Mouse (Mus musculus): ENCODE measurements around the gene Wfdc1. TPM values are rescaled to one million over a fixed set of nuclear protein-coding genes. Genes with fewer than 3 reads are reported as not detected.

Wfdc1 gene
- total and polyA plus RNA-seq, 2 experiments from 2014 or later: 12.0 to 20.6 TPM

- H3K9me3 ChIP-seq (ENCODE audit: low read length): no peaks in the 10 kb centered on the region
- no peaks in the 10 kb centered on the region for H3K36me3 ChIP-seq (ENCODE audit: insufficient read depth, low read length)
- DNase-seq (ENCODE audit: low spot score) (no peak), ATAC-seq (no peak)
- no peaks in the 10 kb centered on the region for H3K27me3 ChIP-seq (ENCODE audit: insufficient read depth, low read length)
- no peak overlapping the region for H3K27ac ChIP-seq
- H3K4me2 ChIP-seq (ENCODE audit: low read depth, low read length): no peak overlapping the region
- H3K4me3 ChIP-seq (ENCODE audit: low read length): no peak overlapping the region
- no peaks in the 10 kb centered on the region for H3K4me1 ChIP-seq (ENCODE audit: insufficient read depth, low read length)
- H3K9ac ChIP-seq (replicated peaks; ENCODE audit: low read length): no peak overlapping the region
- no peak for TF ChIP-seq CTCF (IDR thresholded peaks at IDR 0.05; ENCODE audit: low read depth)
- 75% methylated on average over 11 of the region's 11 CpGs for WGBS
Observed at GRCm38 (mm10) chr8:119737093-119737900, 71.1 kb downstream of the Wfdc1 start.

Other genes starting within 250 kb of the Wfdc1 start
- gene Osgin1, start 232.2 kb upstream of the Wfdc1 start, total RNA-seq (2014; rRNA removed): not detected in 2 replicates
- gene Osgin1, start 232.2 kb upstream of the Wfdc1 start, polyA plus RNA-seq (2015; fragmentation: Nextera tagmentation; extraction: Ambion mirVana): 0.29 and 0.45 TPM in 2 replicates
- 70.9 and 73.3 TPM in 2 replicates for gene Necab2, start 219.6 kb upstream of the Wfdc1 start, total RNA-seq (2014; rRNA removed)
- 53.9 and 61.5 TPM in 2 replicates for gene Necab2, start 219.6 kb upstream of the Wfdc1 start, polyA plus RNA-seq (2015; fragmentation: Nextera tagmentation; extraction: Ambion mirVana)
- not detected in 2 replicates for gene Slc38a8, start 164.7 kb upstream of the Wfdc1 start, total RNA-seq (2014; rRNA removed)
- gene Slc38a8, start 164.7 kb upstream of the Wfdc1 start, polyA plus RNA-seq (2015; fragmentation: Nextera tagmentation; extraction: Ambion mirVana): 0.10 TPM in 1 of 2 replicates, not detected in the other
- gene Mbtps1, start 107.6 kb upstream of the Wfdc1 start, total RNA-seq (2014; rRNA removed): 52.9 and 90.6 TPM in 2 replicates
- gene Mbtps1, start 107.6 kb upstream of the Wfdc1 start, polyA plus RNA-seq (2015; fragmentation: Nextera tagmentation; extraction: Ambion mirVana): 42.6 and 44.9 TPM in 2 replicates
- gene Hsdl1, start 91.2 kb upstream of the Wfdc1 start, total RNA-seq (2014; rRNA removed): 127 and 144 TPM in 2 replicates
- 114 and 126 TPM in 2 replicates for gene Hsdl1, start 91.2 kb upstream of the Wfdc1 start, polyA plus RNA-seq (2015; fragmentation: Nextera tagmentation; extraction: Ambion mirVana)
- gene Dnaaf1, start 91.1 kb upstream of the Wfdc1 start, total RNA-seq (2014; rRNA removed): 0.04 TPM in 1 of 2 replicates, not detected in the other
- 0.42 and 0.48 TPM in 2 replicates for gene Dnaaf1, start 91.1 kb upstream of the Wfdc1 start, polyA plus RNA-seq (2015; fragmentation: Nextera tagmentation; extraction: Ambion mirVana)
- gene Taf1c, start 61.1 kb upstream of the Wfdc1 start, total RNA-seq (2014; rRNA removed): 19.8 and 29.7 TPM in 2 replicates
- gene Taf1c, start 61.1 kb upstream of the Wfdc1 start, polyA plus RNA-seq (2015; fragmentation: Nextera tagmentation; extraction: Ambion mirVana): 7.9 and 9.4 TPM in 2 replicates
- gene Adad2, start 53.6 kb upstream of the Wfdc1 start, total RNA-seq (2014; rRNA removed): 0.63 and 1.0 TPM in 2 replicates
- gene Adad2, start 53.6 kb upstream of the Wfdc1 start, polyA plus RNA-seq (2015; fragmentation: Nextera tagmentation; extraction: Ambion mirVana): 0.11 TPM in 1 of 2 replicates, not detected in the other
- 0.11 and 0.73 TPM in 2 replicates for gene Kcng4, start 30.7 kb upstream of the Wfdc1 start, total RNA-seq (2014; rRNA removed)
- 0.19 and 0.21 TPM in 2 replicates for gene Kcng4, start 30.7 kb upstream of the Wfdc1 start, polyA plus RNA-seq (2015; fragmentation: Nextera tagmentation; extraction: Ambion mirVana)
- 0.26 and 0.29 TPM in 2 replicates for gene Atp2c2, start 33.6 kb downstream of the Wfdc1 start, total RNA-seq (2014; rRNA removed)
- 0.66 and 0.98 TPM in 2 replicates for gene Atp2c2, start 33.6 kb downstream of the Wfdc1 start, polyA plus RNA-seq (2015; fragmentation: Nextera tagmentation; extraction: Ambion mirVana)
- gene Tldc1, start 112.1 kb downstream of the Wfdc1 start, total RNA-seq (2014; rRNA removed): 20.2 and 21.2 TPM in 2 replicates
- gene Tldc1, start 112.1 kb downstream of the Wfdc1 start, polyA plus RNA-seq (2015; fragmentation: Nextera tagmentation; extraction: Ambion mirVana): 7.4 and 8.4 TPM in 2 replicates
- 263 and 269 TPM in 2 replicates for gene Cotl1, start 174.2 kb downstream of the Wfdc1 start, total RNA-seq (2014; rRNA removed)
- 85.4 and 87.8 TPM in 2 replicates for gene Cotl1, start 174.2 kb downstream of the Wfdc1 start, polyA plus RNA-seq (2015; fragmentation: Nextera tagmentation; extraction: Ambion mirVana)
- 36.6 and 37.3 TPM in 2 replicates for gene Klhl36, start 195.9 kb downstream of the Wfdc1 start, total RNA-seq (2014; rRNA removed)
- 20.6 and 22.0 TPM in 2 replicates for gene Klhl36, start 195.9 kb downstream of the Wfdc1 start, polyA plus RNA-seq (2015; fragmentation: Nextera tagmentation; extraction: Ambion mirVana)
- gene Usp10, start 244.0 kb downstream of the Wfdc1 start, total RNA-seq (2014; rRNA removed): 88.5 and 91.1 TPM in 2 replicates
- 89.0 and 94.2 TPM in 2 replicates for gene Usp10, start 244.0 kb downstream of the Wfdc1 start, polyA plus RNA-seq (2015; fragmentation: Nextera tagmentation; extraction: Ambion mirVana)
- 58.0 and 71.3 TPM in 2 replicates for gene Gm20388, start 244.5 kb downstream of the Wfdc1 start, total RNA-seq (2014; rRNA removed)
- not detected in 2 replicates for gene Gm20388, start 244.5 kb downstream of the Wfdc1 start, polyA plus RNA-seq (2015; fragmentation: Nextera tagmentation; extraction: Ambion mirVana)

Measured in hindbrain, postnatal 0 days (tissue).